Mouse (Mus musculus) testis, adult 2 months (tissue): ENCODE results near the gene Ube2o.

Source experiments
- CTCF ChIP-seq: fragments of 200-500 bp; IDR thresholded peaks from 2 replicates; pipeline ENCODE4 v1.5.1; 2012; ENCODE audit warnings: low read depth, mild to moderate bottlenecking, inconsistent platforms, low read length, moderate library complexity; ENCODE audit not compliant: control insufficient read depth, insufficient read depth, insufficient replicate concordance
- POLR2A ChIP-seq: fragments of 200-500 bp; IDR thresholded peaks from 2 replicates; pipeline ENCODE4 v1.6.1; 2012; ENCODE audit warnings: low read depth, mild to moderate bottlenecking, inconsistent platforms, low read length, moderate library complexity; ENCODE audit not compliant: control insufficient read depth

DNA sequence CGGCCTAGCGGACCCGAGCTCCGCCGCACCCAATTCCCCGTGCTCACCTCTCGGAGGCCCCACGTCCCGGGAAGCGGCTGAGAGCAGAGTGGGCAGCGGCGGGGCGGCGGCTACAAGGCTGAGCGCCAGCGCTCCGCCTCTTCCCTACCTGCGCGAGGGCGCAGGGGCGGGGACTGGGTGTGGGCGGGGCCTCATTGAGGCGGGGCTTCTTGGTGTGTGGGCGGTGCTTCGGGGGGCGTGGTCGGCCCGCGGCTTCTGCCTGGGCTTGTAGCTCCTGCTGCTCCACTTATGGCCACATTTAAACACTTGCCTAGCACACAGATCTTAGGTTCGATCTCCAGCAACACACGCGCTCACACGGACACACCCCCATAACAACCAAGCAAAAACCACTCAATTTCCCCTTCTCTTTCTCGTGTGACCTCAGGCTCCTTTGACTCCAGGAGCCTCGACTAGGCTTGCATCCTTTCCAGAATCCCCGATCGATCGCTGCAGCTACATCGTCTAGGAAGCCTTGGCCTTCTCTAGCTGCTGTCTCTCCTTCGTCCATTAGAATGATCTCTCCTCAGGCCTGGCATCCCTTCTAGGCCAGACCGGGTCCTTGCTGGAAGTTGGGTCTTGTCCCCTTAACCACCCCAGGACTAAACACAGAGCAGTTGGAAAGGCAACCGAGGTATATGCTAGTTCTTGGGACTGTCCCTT is 43.0 kb upstream of the Ube2o start:
- TF ChIP-seq POLR2A = no peak
- TF ChIP-seq CTCF = no peak
